Mouse (Mus musculus): Measurements from ENCODE around the gene Cbx5. TPM values are rescaled to one million over a fixed set of nuclear protein-coding genes. Genes with fewer than 3 reads are reported as not detected.

Gene Cbx5
- total RNA-seq, 2 experiments from 2014 or later, result 25.4 to 35.6 TPM

- no peak for DNase-seq (ENCODE audit: low spot score)
Observed at GRCm38 (mm10) chr15:103173251-103173650, 66.4 kb downstream of the Cbx5 start.

- peak; percentile 82 for DNase-seq (ENCODE audit: low spot score)
Observed at GRCm38 (mm10) chr15:103172537-103172936, 67.1 kb downstream of the Cbx5 start.

- no peak for DNase-seq (ENCODE audit: low spot score)
Observed at GRCm38 (mm10) chr15:103171276-103171675, 68.3 kb downstream of the Cbx5 start.

- no peak for DNase-seq (ENCODE audit: low spot score)
Observed at GRCm38 (mm10) chr15:103170316-103170679, 69.3 kb downstream of the Cbx5 start.

GRCm38 (mm10) chr15:103169612-103170315, 69.9 kb downstream of the Cbx5 start:
- no peak for DNase-seq (ENCODE audit: low spot score)

GRCm38 (mm10) chr15:103168801-103169611, 70.6 kb downstream of the Cbx5 start:
- no peak for DNase-seq (ENCODE audit: low spot score)

GRCm38 (mm10) chr15:103167786-103168185, 71.8 kb downstream of the Cbx5 start:
- DNase-seq (ENCODE audit: low spot score), result no peak

- DNase-seq (ENCODE audit: low spot score), result no peak
Observed at GRCm38 (mm10) chr15:103167042-103167615, 72.5 kb downstream of the Cbx5 start, which contains the start of gene Smug1. TSS of gene Smug1 (minus strand) at chr15:103167092.

GRCm38 (mm10) chr15:103165924-103166323, 73.7 kb downstream of the Cbx5 start:
- DNase-seq (ENCODE audit: low spot score), result no peak

- peak; percentile 93 for DNase-seq (ENCODE audit: low spot score)
Observed at GRCm38 (mm10) chr15:103165379-103165778, 74.2 kb downstream of the Cbx5 start.

- peak; percentile 92 for DNase-seq (ENCODE audit: low spot score)
Observed at GRCm38 (mm10) chr15:103163182-103163919, 76.3 kb downstream of the Cbx5 start.

- DNase-seq (ENCODE audit: low spot score), result no peak
Observed at GRCm38 (mm10) chr15:103157585-103157984, 82.0 kb downstream of the Cbx5 start.

GRCm38 (mm10) chr15:103156890-103157289, 82.7 kb downstream of the Cbx5 start:
- no peak for DNase-seq (ENCODE audit: low spot score)

GRCm38 (mm10) chr15:103155366-103156321, 84.0 kb downstream of the Cbx5 start:
- DNase-seq (ENCODE audit: low spot score), result peak; percentile 75

- DNase-seq (ENCODE audit: low spot score), result no peak
Observed at GRCm38 (mm10) chr15:103152890-103153610, 86.6 kb downstream of the Cbx5 start.

GRCm38 (mm10) chr15:103152371-103152770, 87.2 kb downstream of the Cbx5 start:
- no peak for DNase-seq (ENCODE audit: low spot score)

- DNase-seq (ENCODE audit: low spot score), result no peak
Observed at GRCm38 (mm10) chr15:103147779-103148178, 91.8 kb downstream of the Cbx5 start.

GRCm38 (mm10) chr15:103147422-103147690, 92.3 kb downstream of the Cbx5 start:
- DNase-seq (ENCODE audit: low spot score), result no peak

GRCm38 (mm10) chr15:103146627-103147421, 92.8 kb downstream of the Cbx5 start:
- DNase-seq (ENCODE audit: low spot score), result no peak

Measured in gastrocnemius, adult 18-20 months (tissue).